Mouse (Mus musculus) forebrain, embryonic 11.5 days (tissue): ENCODE data around the gene Mrap. TPM values are rescaled to one million over a fixed set of nuclear protein-coding genes. Genes with fewer than 3 reads are reported as not detected.

ENCODE experiments used
- ATAC-seq: fragments of 200-750 bp; cut with Nextera tagmentation; replicated peaks from 2 replicates; pipeline ENCODE4 v1.8.0; 2017; ENCODE audit warnings: moderate TSS enrichment; ENCODE audit not compliant: low FRiP score
- DNase-seq: peaks from one replicate; pipeline ENCODE4 v3.0.0-alpha.2; 2017; ENCODE audit warnings: low spot score
- H3K27ac ChIP-seq: fragments of 300-500 bp; sonication (generic); 2 replicates; pipeline ENCODE4 v1.5.1; 2014; ENCODE audit warnings: low read depth, low read length
- H3K27me3 ChIP-seq: fragments of 300-500 bp; sonication (generic); 2 replicates; pipeline ENCODE4 v1.6.1; 2014; ENCODE audit warnings: mild to moderate bottlenecking, low read length, mixed read lengths; ENCODE audit not compliant: control insufficient read depth, insufficient read depth
- H3K36me3 ChIP-seq: fragments of 300-500 bp; sonication (generic); 2 replicates; pipeline ENCODE4 v1.6.1; 2014; ENCODE audit warnings: mild to moderate bottlenecking, low read length, moderate library complexity, mixed read lengths; ENCODE audit not compliant: control insufficient read depth, insufficient read depth
- H3K4me1 ChIP-seq: fragments of 300-500 bp; sonication (generic); replicated peaks from 2 replicates; pipeline ENCODE4 v1.6.1; 2014; ENCODE audit warnings: low read length, mixed read lengths; ENCODE audit not compliant: control insufficient read depth, insufficient read depth
- H3K4me2 ChIP-seq: fragments of 300-500 bp; sonication (generic); 2 replicates; pipeline ENCODE4 v1.6.1; 2014; ENCODE audit warnings: low read depth, mild to moderate bottlenecking, low read length, moderate library complexity, mixed read lengths; ENCODE audit not compliant: severe bottlenecking
- H3K4me3 ChIP-seq: fragments of 300-500 bp; sonication (generic); 2 replicates; pipeline ENCODE4 v1.5.1; 2014; ENCODE audit warnings: low read depth, low read length
- H3K9ac ChIP-seq: fragments of 300-500 bp; sonication (generic); 2 replicates; pipeline ENCODE4 v1.6.1; 2014; ENCODE audit warnings: low read length
- H3K9me3 ChIP-seq: fragments of 300-500 bp; sonication (generic); 2 replicates; pipeline ENCODE4 v1.6.1; 2016; ENCODE audit warnings: low read length, mixed read lengths; ENCODE audit not compliant: control insufficient read depth
- WGBS: fragments of 180-500 bp; shearing (Covaris S2); extraction: QIAGEN DNeasy Blood & Tissue Kit; methylation state at CpG from one replicate; pipeline ENCODE4 v1.1.7; 2014; 5-methylcytosine and 5-hydroxymethylcytosine counted together
- polyA plus RNA-seq: library from polyadenylated mRNA; unstranded; fragments of >200 nt; fragmentation: Nextera tagmentation; extraction: Ambion mirVana; gene quantifications from 2 replicates; pipeline ENCODE4 v1.2.1, GENCODE M21; 2014

The Mrap gene
- polyA plus RNA-seq, 1 experiment from 2014 or later, result 0.25 TPM

DNA sequence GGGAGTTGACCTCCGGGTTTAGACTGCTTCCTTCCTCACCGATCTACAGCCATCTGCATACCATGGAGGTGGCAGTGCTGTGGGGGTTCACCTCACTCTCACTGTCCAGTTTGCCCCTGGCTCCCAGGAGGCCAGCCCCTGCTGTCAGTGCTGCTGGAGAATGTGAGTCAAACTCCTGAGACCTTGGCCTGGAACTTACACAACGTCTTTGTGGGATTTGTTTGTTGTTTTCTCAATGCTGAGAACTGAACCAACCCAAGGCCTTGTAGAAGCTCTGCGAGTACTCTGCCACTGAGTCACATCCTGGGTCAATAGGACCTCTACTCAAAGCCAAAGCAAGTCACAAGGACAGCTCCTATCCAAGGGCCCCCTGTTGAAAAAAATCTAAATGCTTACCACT lies 2.4 kb upstream of the Mrap start:
- Histone ChIP-seq H3K9ac (no peak overlapping the region), H3K36me3 (no peaks in the 10 kb centered on the region), H3K4me1 (no peaks in the 10 kb centered on the region), H3K27ac (no peak overlapping the region), H3K4me3 (no peak overlapping the region), H3K9me3 (no peaks in the 10 kb centered on the region; the same call in 1 of the 2 replicates), H3K27me3 (no peaks in the 10 kb centered on the region), H3K4me2 (no peak overlapping the region)
- WGBS, result 83% methylated on average over 4 of the region's 4 CpGs
- no peak for ATAC-seq
- DNase-seq, result no peak

DNA sequence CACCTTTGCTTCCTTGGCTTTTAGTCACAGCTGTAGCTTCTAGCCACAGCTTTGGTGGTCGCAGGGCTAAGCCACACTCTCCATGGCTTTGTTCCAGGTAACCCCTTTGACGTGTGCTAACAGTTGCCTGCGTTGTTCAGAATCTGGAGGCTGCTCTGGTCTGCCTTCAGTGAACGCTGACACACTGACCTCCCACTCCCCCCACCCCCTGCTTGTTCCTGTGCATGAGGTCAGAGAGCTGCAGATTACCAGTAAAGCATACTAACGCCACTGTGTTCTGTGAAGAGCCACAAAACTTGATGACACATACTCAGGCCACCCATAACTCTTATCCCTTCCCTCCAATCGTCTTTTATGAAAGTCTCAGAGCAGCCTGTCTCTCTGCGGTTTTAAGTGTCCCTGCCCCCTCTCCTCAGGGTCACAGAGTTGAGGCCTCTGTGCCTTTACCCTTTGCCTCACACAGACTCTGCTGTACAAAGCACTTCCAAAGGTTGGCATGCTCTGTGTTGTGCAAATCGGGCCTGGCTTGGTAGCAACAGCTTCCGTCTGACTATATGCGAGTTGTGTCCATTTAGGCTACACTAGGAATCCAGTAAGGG lies 1.2 kb upstream of the Mrap start:
- ATAC-seq, result no peak

DNA sequence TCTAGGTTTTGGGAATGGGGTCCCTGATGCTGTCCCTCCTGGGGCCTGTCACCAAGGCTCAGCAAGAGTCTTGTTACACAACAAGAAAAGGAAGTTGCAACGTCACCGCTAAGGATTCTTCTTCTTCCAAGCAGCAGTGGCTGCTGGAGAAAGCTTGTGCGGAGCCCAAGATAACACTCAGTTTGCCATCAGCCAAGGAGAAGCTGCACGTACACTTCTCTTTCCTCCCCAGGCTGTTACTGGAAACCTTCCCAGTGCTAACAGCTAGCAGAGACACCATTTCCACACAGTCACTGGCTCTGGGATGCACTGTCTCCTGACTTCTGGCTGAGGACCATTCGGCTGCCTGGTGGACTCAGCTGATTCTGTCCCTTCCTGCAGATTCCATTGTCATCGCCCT lies 9.1 kb downstream of the Mrap start:
- no peak overlapping the region for H3K4me2 ChIP-seq
- WGBS, result 91% methylated on average over 6 of the region's 6 CpGs
- no peaks in the 10 kb centered on the region for H3K4me1 ChIP-seq
- H3K27me3 ChIP-seq, result no peaks in the 10 kb centered on the region
- DNase-seq (no peak), ATAC-seq (no peak)
- H3K27ac ChIP-seq, result no peak overlapping the region
- no peaks in the 10 kb centered on the region for H3K9me3 ChIP-seq
- no peaks in the 10 kb centered on the region; the same call in 1 of the 2 replicates for H3K36me3 ChIP-seq
- H3K9ac ChIP-seq, result no peak overlapping the region
- no peak overlapping the region for H3K4me3 ChIP-seq

More for the DNA sequence above, 1.2 kb upstream of the Mrap start:
- H3K4me3 ChIP-seq, result no peak overlapping the region
- no peaks in the 10 kb centered on the region for H3K27me3 ChIP-seq
- no peak overlapping the region for H3K4me2 ChIP-seq
- H3K4me1 ChIP-seq, result no peaks in the 10 kb centered on the region
- no peak for DNase-seq
- no peak overlapping the region for H3K9ac ChIP-seq
- 82% methylated on average over 10 of the region's 10 CpGs for whole genome bisulfite sequencing
- no peaks in the 10 kb centered on the region for H3K36me3 ChIP-seq
- H3K27ac ChIP-seq, result no peak overlapping the region
- no peaks in the 10 kb centered on the region for H3K9me3 ChIP-seq

DNA sequence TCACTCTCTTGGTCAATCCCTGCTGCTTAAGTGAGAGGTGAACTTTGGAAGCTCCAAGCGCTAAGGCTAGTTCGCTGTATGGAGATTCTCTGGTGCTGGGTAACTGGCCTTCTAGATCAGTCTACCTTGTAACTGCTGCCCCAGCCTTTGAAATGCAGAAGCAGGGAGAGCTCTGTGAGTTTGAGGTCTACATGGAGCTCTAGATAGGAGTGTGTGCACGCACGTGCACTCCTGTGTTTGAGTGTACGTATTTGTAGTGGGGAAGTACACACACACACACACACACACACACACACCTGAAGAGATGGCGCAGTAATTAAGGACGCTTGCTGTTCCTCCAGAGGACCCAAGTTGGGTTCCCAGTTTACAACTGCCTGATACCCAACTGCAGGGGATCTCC lies 10.2 kb downstream of the Mrap start:
- Histone ChIP-seq H3K4me1 (no peaks in the 10 kb centered on the region), H3K27me3 (no peaks in the 10 kb centered on the region), H3K9ac (no peak overlapping the region), H3K4me2 (no peak overlapping the region), H3K9me3 (no peaks in the 10 kb centered on the region), H3K4me3 (no peak overlapping the region), H3K27ac (no peak overlapping the region), H3K36me3 (no peaks in the 10 kb centered on the region; the same call in 1 of the 2 replicates)
- WGBS, result 97% methylated on average over 7 of the region's 7 CpGs
- DNase-seq (no peak), ATAC-seq (no peak)

DNA sequence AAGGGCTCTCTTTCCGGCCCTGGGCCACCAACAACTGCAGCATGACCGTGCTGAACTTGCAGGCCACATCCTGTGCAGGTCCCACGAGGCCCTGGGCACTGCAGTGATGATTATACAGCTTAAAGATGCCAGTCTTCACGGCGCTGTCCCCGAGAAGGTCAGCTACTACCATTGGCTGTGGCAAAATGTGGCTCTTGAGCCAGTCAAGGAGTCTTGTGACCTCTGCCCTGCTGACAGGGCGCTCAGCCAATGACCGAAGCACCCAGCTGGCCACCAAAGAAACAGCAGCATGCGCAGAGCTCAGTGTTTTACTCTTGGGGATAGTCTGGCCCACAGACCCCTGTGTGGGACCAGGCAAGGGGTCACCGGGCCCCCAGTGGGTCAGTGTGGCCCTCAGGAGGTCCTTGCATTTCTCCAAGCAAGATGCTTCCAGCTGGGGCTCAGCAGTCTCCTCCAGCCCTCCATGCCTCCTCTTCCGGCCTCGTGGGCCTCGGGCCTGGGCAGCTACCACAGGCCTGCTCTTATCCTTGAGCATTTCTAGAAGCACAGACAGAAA lies 15.5 kb downstream of the Mrap start:
- no peak overlapping the region for H3K4me2 ChIP-seq
- DNase-seq (no peak), ATAC-seq (no peak)
- H3K9ac ChIP-seq, result no peak overlapping the region
- H3K9me3 ChIP-seq, result no peaks in the 10 kb centered on the region
- no peaks in the 10 kb centered on the region for H3K27me3 ChIP-seq
- no peak overlapping the region for H3K4me3 ChIP-seq
- no peaks in the 10 kb centered on the region; the same call in 1 of the 2 replicates for H3K36me3 ChIP-seq
- no peak overlapping the region for H3K27ac ChIP-seq
- 95% methylated on average over 13 of the region's 13 CpGs for WGBS
- no peaks in the 10 kb centered on the region for H3K4me1 ChIP-seq

DNA sequence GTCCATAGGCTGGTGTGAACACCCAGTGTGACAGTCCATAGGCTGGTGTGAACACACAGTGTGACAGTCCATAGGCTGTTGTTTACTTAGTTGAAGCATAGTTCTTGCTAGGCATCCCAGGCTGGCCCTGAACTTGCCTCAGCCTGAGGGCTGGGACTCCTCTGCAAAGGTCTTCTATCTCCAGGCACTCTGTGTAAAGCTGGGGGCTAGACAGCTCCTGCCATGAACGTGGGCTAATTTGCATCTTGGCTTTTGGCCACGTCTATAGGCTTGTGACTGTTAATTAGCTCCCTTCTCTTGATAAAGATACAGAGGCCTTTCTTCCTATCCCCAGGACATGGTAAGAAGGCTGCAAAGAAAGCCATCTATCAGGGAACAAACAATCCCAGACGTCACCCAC lies 21.3 kb downstream of the Mrap start:
- WGBS, result 60% methylated on average over 3 of the region's 3 CpGs
- H3K27me3 ChIP-seq, result no peaks in the 10 kb centered on the region
- no peak for DNase-seq
- H3K9me3 ChIP-seq, result no peaks in the 10 kb centered on the region
- ATAC-seq, result no peak
- H3K36me3 ChIP-seq, result no peaks in the 10 kb centered on the region; the same call in 1 of the 2 replicates
- H3K4me1 ChIP-seq, result no peaks in the 10 kb centered on the region
- H3K4me3 ChIP-seq, result no peak overlapping the region
- H3K27ac ChIP-seq, result no peak overlapping the region
- H3K9ac ChIP-seq, result no peak overlapping the region
- H3K4me2 ChIP-seq, result no peak overlapping the region

DNA sequence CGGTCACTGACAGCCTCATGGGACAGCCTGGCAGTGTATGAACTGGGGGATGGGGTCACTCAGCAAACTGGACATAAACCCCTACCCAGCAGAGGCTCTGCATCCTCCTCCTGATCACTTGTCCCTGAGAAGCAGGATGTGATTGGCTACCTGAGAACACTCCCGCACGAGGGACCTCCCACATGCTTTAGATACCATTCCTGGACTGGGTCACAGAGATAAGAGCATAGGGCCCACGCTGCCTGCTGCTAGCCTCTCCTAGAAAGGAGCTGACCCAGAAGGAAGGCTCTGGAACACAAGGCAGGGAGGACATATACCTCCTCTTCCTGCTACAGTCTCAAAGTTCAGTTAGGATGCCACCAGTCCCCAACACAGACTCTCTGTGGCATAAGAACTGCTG lies 22.5 kb downstream of the Mrap start:
- Histone ChIP-seq H3K4me1 (no peaks in the 10 kb centered on the region), H3K27me3 (no peaks in the 10 kb centered on the region), H3K9ac (no peak overlapping the region), H3K36me3 (no peaks in the 10 kb centered on the region; the same call in 1 of the 2 replicates), H3K4me3 (no peak overlapping the region), H3K9me3 (no peaks in the 10 kb centered on the region), H3K27ac (no peak overlapping the region), H3K4me2 (no peak overlapping the region)
- 86% methylated on average over 4 of the region's 4 CpGs for WGBS
- ATAC-seq, result no peak
- DNase-seq, result no peak

DNA sequence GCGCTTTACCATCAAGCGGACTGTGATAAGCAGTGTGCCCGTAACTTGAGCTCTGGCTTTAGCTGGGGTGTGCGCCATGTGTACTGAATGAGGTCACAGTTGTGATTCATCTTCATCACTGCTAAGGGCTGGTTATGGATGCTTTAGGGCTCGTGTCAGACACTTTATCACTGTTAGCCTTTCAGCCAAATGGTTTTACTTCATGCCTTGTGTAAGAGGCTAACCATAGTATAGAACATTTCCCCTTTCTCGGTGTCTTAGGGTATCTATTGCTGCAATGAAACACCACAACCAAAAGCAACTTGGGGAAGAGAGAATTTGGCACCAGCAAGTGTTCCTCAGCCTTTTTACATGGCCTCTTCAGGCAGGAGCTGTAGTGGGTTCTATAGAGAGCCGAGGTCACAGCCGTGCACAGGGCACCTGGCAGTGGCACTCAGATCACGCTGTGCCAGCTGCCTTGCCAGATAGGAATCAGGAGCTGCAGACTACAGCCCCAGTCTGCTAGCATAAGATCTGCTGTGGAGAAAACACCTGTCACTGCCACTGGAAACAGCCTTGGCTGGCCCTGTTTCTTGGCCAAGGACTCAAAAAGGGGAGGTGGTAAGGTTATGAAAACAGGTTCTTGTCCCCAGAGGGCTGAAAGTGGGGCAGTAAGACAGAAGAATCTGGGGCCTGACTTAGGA lies 27.3 kb downstream of the Mrap start:
- H3K27ac ChIP-seq, result no peak overlapping the region
- peaks cover 6% of the 10 kb centered on the region for H3K36me3 ChIP-seq
- WGBS, result 91% methylated on average over 9 of the region's 9 CpGs
- ATAC-seq, result no peak
- no peaks in the 10 kb centered on the region for H3K27me3 ChIP-seq
- H3K4me2 ChIP-seq, result no peak overlapping the region
- DNase-seq, result no peak
- H3K9me3 ChIP-seq, result no peaks in the 10 kb centered on the region
- no peak overlapping the region for H3K4me3 ChIP-seq
- no peak overlapping the region for H3K9ac ChIP-seq
- H3K4me1 ChIP-seq, result no peaks in the 10 kb centered on the region
